Mouse (Mus musculus): ENCODE results near the gene Meis1. TPM values are rescaled to one million over a fixed set of nuclear protein-coding genes. Genes with fewer than 3 reads are reported as not detected.

Meis1 gene
- polyA plus RNA-seq, 1 experiment from 2014 or later, result 44.7 TPM

DNA sequence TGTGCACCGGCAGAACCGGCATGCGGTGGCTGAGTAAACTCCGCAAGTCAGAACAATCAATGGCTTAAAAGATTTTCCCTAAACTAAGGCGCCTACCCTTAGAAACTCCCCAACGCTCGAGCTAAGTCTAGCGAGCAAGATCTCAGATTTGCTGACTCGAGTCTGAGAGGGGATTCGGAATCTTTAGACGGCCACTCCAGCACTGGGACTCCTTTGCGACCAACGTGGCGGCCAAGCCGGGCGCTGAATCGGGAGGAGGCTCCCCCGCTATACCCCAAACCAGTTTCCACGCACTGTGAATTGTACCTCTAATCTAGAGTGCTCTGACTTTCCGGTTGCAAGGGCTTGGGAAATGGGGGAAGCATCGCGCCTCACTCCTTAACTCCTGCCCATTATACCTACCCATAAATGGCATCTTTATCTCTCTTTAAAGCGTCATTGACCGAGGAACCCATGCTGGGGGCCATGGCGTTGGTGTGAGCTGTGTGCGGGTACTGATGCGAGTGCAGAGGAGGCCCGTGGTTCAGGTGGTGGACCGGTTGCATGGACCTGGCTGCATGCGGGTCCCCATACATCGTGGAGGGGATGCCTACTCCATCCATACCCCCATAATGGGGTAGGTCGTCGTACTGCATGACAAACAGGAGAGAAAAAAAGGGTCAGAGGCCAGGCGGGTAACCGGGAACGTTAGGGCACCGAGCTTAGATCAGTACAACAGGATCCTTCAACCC is 2.9 kb downstream of the Meis1 start:
- Histone ChIP-seq H3K9me3 (ENCODE audit: control insufficient read depth, low read length) (no peaks in the 10 kb centered on the region), H3K4me2 (peak overlapping the region; percentile 98), H3K4me1 (replicated peaks; ENCODE audit: control insufficient read depth, insufficient read depth, low read length) (peaks cover 16% of the 10 kb centered on the region), H3K27me3 (replicated peaks; ENCODE audit: control insufficient read depth, insufficient read depth, low read length) (no peaks in the 10 kb centered on the region), H3K36me3 (ENCODE audit: control insufficient read depth, insufficient read depth, low read length) (no peaks in the 10 kb centered on the region), H3K4me3 (ENCODE audit: low read depth, low read length) (peak overlapping the region; percentile 70), H3K27ac (ENCODE audit: low read depth, low read length) (peak overlapping the region; percentile 82), H3K9ac (ENCODE audit: low read depth, low read length) (peak overlapping the region; percentile 80)
- under 1% methylated on average over 37 of the region's 37 CpGs for WGBS
- ATAC-seq (replicated peaks; ENCODE audit: low FRiP score), result no peak
- DNase-seq (ENCODE audit: low spot score), result peak; percentile 62

- Histone ChIP-seq H3K9ac (ENCODE audit: low read depth, low read length) (peak overlapping the region; percentile 80), H3K27ac (ENCODE audit: low read depth, low read length) (peak overlapping the region; percentile 82; the same call in 1 of the 2 replicates), H3K4me2 (peak overlapping the region; percentile 98), H3K36me3 (ENCODE audit: control insufficient read depth, insufficient read depth, low read length) (no peaks in the 10 kb centered on the region), H3K4me3 (ENCODE audit: low read depth, low read length) (peak overlapping the region; percentile 70), H3K27me3 (replicated peaks; ENCODE audit: control insufficient read depth, insufficient read depth, low read length) (no peaks in the 10 kb centered on the region), H3K4me1 (replicated peaks; ENCODE audit: control insufficient read depth, insufficient read depth, low read length) (peaks cover 15% of the 10 kb centered on the region), H3K9me3 (ENCODE audit: control insufficient read depth, low read length) (no peaks in the 10 kb centered on the region)
- ATAC-seq (replicated peaks; ENCODE audit: low FRiP score) (no peak), DNase-seq (ENCODE audit: low spot score) (no peak)
- 3% methylated on average over 5 of the region's 5 CpGs for whole genome bisulfite sequencing
Observed at GRCm38 (mm10) chr11:19015381-19015730, 3.4 kb downstream of the Meis1 start.

GRCm38 (mm10) chr11:19014441-19015161 is 4.2 kb downstream of the Meis1 start:
- Histone ChIP-seq H3K36me3 (ENCODE audit: control insufficient read depth, insufficient read depth, low read length) (no peaks in the 10 kb centered on the region), H3K9me3 (ENCODE audit: control insufficient read depth, low read length) (no peaks in the 10 kb centered on the region), H3K4me2 (peak overlapping the region; percentile 98), H3K27me3 (replicated peaks; ENCODE audit: control insufficient read depth, insufficient read depth, low read length) (no peaks in the 10 kb centered on the region), H3K9ac (ENCODE audit: low read depth, low read length) (peak overlapping the region; percentile 80), H3K4me3 (ENCODE audit: low read depth, low read length) (peak overlapping the region; percentile 70), H3K4me1 (replicated peaks; ENCODE audit: control insufficient read depth, insufficient read depth, low read length) (peaks cover 17% of the 10 kb centered on the region), H3K27ac (ENCODE audit: low read depth, low read length) (peak overlapping the region; percentile 82)
- 2% methylated on average over 35 of the region's 35 CpGs for WGBS
- peak; percentile 61 for DNase-seq (ENCODE audit: low spot score)
- no peak for ATAC-seq (replicated peaks; ENCODE audit: low FRiP score)

DNA sequence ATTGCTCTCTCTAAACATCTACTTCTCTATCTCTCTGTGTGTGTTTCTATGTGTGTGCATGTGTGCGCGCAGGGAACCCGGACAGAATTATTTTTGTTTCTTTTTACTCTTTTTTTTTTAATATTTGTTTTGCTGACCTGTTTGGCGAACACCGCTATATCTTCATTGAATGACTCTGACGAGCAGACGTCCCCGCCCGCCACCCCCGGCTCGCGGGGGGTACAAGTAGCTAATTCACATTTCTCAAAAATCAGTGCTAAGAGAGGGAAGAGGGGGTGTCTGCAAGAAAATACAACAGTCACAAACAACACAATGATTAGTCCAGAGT is 4.7 kb downstream of the Meis1 start:
- WGBS, result 17% methylated on average over 12 of the region's 12 CpGs
- no peaks in the 10 kb centered on the region for H3K36me3 ChIP-seq (ENCODE audit: control insufficient read depth, insufficient read depth, low read length)
- peak overlapping the region; percentile 98 for H3K4me2 ChIP-seq
- peaks cover 17% of the 10 kb centered on the region for H3K4me1 ChIP-seq (replicated peaks; ENCODE audit: control insufficient read depth, insufficient read depth, low read length)
- peak overlapping the region; percentile 82 for H3K27ac ChIP-seq (ENCODE audit: low read depth, low read length)
- no peak for ATAC-seq (replicated peaks; ENCODE audit: low FRiP score)
- peak overlapping the region; percentile 80 for H3K9ac ChIP-seq (ENCODE audit: low read depth, low read length)
- DNase-seq (ENCODE audit: low spot score), result no peak
- H3K4me3 ChIP-seq (ENCODE audit: low read depth, low read length), result peak overlapping the region; percentile 70
- H3K27me3 ChIP-seq (replicated peaks; ENCODE audit: control insufficient read depth, insufficient read depth, low read length), result no peaks in the 10 kb centered on the region
- H3K9me3 ChIP-seq (ENCODE audit: control insufficient read depth, low read length), result no peaks in the 10 kb centered on the region

DNA sequence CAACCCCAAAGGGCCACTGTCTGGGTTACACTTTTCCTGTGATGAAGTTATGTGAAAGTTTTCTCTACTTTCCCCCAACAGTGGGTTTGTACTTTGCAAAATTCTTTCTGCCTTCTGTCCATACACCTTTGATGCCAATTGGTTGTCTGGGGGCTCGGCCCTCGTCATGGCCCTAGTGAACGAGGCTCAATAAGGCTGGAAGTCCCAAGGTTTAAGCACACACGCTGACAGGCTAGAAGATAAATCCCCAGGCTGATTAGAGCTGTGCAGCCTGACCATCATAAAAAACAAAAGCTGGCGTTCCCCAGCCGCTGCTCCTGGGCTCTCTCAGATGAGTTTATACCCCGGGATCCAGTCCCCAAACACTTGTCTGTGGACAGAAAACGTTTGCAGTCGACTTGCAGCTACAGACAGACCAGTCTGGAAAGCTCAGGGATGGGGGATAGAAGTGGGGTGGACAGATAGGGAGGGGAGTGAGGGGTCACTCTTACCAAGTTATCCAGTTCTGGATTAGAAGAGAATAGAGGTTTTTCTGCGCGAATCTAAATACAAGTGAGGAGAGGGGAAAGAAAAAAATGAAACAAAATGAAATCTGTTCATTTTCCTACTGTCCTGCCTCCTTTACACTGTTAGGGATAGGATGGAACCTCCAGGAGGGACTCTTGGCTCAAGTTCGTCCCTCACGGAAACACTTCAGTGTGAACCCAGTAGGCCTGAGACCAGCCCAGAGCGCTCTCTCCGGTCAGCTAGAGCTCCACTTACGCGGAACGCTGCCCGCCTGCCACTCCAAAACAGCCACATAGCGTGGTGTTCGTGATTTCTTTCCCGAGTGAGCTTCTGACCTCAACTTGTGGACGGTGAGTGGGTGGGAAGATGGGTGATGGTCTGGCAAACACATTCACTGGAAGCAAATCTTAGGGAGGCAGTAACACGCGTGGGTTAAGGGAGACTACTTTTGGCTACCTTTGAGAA is 5.4 kb downstream of the Meis1 start:
- Histone ChIP-seq H3K4me1 (replicated peaks; ENCODE audit: control insufficient read depth, insufficient read depth, low read length) (peaks cover 21% of the 10 kb centered on the region), H3K9me3 (ENCODE audit: control insufficient read depth, low read length) (no peaks in the 10 kb centered on the region), H3K4me3 (ENCODE audit: low read depth, low read length) (peak overlapping the region; percentile 70), H3K27me3 (replicated peaks; ENCODE audit: control insufficient read depth, insufficient read depth, low read length) (no peaks in the 10 kb centered on the region), H3K4me2 (peak overlapping the region; percentile 98), H3K36me3 (ENCODE audit: control insufficient read depth, insufficient read depth, low read length) (no peaks in the 10 kb centered on the region), H3K9ac (ENCODE audit: low read depth, low read length) (peak overlapping the region; percentile 80), H3K27ac (ENCODE audit: low read depth, low read length) (peak overlapping the region; percentile 82)
- ATAC-seq (replicated peaks; ENCODE audit: low FRiP score), result no peak
- peak; percentile 44 for DNase-seq (ENCODE audit: low spot score)
- 21% methylated on average over 25 of the region's 25 CpGs for WGBS

DNA sequence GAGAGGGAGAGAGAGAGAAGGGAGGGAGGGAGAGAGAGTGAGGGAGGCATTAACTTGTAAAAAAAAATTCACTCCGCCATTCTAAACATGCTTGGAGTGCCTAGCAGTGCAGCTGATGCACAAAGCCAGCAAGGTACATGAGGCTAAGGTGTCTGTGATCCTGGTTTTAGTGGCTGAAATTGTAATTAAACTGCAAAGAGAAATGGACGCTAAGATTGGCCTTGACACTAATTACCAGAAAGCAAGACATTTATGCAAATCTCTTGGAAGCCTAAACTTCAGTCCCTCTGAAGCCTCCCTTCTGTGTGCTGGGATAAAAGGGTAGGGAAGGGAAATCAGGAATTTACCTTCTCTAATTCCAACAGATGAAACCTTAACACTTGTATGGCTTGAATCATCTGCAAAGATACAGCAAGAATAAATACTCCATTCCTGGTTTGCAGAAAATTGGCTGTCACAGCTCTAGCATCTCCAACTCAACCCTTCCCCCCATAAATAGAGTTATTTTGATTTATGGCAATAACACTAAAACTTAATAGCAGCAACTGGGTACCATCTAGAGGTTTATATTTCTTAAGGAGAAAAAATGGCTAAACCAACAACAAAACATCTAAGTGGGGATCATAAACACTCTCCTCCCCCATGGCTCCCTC is 6.2 kb downstream of the Meis1 start:
- Histone ChIP-seq H3K36me3 (ENCODE audit: control insufficient read depth, insufficient read depth, low read length) (no peaks in the 10 kb centered on the region), H3K9ac (ENCODE audit: low read depth, low read length) (peak overlapping the region; percentile 80; the same call in 1 of the 2 replicates), H3K4me2 (peak overlapping the region; percentile 98), H3K27ac (ENCODE audit: low read depth, low read length) (peak overlapping the region; percentile 82; the same call in 1 of the 2 replicates), H3K4me1 (replicated peaks; ENCODE audit: control insufficient read depth, insufficient read depth, low read length) (peaks cover 26% of the 10 kb centered on the region), H3K27me3 (replicated peaks; ENCODE audit: control insufficient read depth, insufficient read depth, low read length) (no peaks in the 10 kb centered on the region), H3K4me3 (ENCODE audit: low read depth, low read length) (peak overlapping the region; percentile 70), H3K9me3 (ENCODE audit: control insufficient read depth, low read length) (no peaks in the 10 kb centered on the region)
- 52% methylated on average over 2 of the region's 2 CpGs for WGBS
- no peak for DNase-seq (ENCODE audit: low spot score)
- no peak for ATAC-seq (replicated peaks; ENCODE audit: low FRiP score)

GRCm38 (mm10) chr11:19012001-19012400 is 6.8 kb downstream of the Meis1 start:
- H3K4me2 ChIP-seq, result peak overlapping the region; percentile 98; the same call in 1 of the 2 replicates
- no peak for ATAC-seq (replicated peaks; ENCODE audit: low FRiP score)
- 0 out of 2 replicates have a peak overlapping the region, but pooled peaks have one; percentile 5 for H3K9ac ChIP-seq (ENCODE audit: low read depth, low read length)
- no peak for DNase-seq (ENCODE audit: low spot score)
- H3K9me3 ChIP-seq (ENCODE audit: control insufficient read depth, low read length), result no peaks in the 10 kb centered on the region
- H3K4me3 ChIP-seq (ENCODE audit: low read depth, low read length), result no peak overlapping the region; the same call in 1 of the 2 replicates
- H3K27me3 ChIP-seq (replicated peaks; ENCODE audit: control insufficient read depth, insufficient read depth, low read length), result no peaks in the 10 kb centered on the region
- H3K4me1 ChIP-seq (replicated peaks; ENCODE audit: control insufficient read depth, insufficient read depth, low read length), result peaks cover 28% of the 10 kb centered on the region
- H3K27ac ChIP-seq (ENCODE audit: low read depth, low read length), result no peak overlapping the region
- WGBS, result 56% methylated on average over 2 of the region's 2 CpGs
- H3K36me3 ChIP-seq (ENCODE audit: control insufficient read depth, insufficient read depth, low read length), result 0 out of 2 replicates have a peak, but pooled peaks cover 2% of the 10 kb centered on the region
